Mouse (Mus musculus) urinary bladder, postnatal 25 days (tissue): Measurements from ENCODE around the gene Gprc5a.

Source experiments
- DNase-seq: peaks from one replicate; pipeline ENCODE4 v3.0.0; 2022; ENCODE audit warnings: low spot score

Gprc5a gene

DNA sequence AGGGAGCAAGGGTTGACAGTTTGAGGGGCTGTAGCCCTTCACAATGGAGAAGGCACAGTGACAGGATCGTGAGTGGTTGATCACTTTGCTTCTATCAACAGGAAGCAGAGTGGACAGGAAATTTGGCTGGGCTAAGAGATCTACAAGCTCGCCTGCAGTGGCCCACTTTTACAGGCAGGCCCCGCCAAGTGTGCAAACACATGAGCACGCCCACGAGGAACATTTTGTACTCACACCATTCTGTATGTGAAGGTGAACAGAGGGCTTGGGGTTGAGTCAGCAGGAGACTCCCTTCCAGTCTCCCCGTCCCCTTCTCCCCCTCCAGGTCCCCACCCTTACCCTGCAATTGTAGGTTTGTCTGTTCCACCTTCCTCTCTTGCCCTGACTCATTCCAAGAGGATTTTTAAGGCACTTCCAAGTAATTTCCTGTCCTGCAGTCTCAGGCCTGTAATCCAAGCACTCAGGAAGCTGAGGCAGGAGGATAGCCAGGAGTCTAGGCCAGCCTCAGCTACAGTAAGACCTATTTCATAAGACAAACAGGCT is 9.0 kb downstream of the Gprc5a start:
- no peak for DNase-seq

DNA sequence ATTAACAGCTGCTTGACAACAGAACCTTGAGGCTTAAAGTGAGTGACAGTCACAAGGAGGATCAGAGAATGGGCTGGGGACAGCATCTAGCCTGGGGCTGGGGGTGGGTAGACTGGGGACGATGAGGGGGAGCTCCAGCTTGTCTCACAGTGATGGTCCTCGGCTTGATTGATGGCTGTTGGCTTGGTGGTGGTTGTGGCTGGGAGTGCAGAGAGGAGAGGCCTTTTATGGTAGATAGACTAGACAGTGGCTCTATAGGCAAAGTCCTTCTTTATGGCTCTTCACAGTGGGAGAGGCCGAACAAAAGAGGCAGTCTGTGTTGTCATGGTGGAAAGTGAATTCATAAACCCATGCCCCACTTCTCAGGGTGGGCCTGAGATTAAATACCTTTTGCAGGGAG is 10.8 kb downstream of the Gprc5a start:
- no peak for DNase-seq

DNA sequence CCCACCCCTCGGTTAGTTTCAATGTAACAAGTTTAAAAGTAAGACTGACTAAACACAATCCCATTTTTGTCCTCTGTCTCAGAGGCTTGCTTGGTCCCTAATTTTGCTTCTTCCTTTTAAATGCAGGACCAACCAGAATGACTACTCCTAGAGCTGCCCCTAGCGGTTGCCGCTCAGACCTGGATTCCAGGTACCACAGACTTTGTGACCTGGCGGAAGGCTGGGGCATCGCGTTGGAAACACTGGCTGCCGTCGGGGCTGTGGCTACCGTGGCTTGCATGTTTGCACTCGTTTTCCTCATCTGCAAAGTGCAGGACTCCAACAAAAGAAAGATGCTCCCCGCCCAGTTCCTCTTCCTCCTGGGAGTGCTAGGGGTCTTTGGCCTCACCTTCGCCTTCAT is 13.0 kb downstream of the Gprc5a start:
- no peak for DNase-seq

DNA sequence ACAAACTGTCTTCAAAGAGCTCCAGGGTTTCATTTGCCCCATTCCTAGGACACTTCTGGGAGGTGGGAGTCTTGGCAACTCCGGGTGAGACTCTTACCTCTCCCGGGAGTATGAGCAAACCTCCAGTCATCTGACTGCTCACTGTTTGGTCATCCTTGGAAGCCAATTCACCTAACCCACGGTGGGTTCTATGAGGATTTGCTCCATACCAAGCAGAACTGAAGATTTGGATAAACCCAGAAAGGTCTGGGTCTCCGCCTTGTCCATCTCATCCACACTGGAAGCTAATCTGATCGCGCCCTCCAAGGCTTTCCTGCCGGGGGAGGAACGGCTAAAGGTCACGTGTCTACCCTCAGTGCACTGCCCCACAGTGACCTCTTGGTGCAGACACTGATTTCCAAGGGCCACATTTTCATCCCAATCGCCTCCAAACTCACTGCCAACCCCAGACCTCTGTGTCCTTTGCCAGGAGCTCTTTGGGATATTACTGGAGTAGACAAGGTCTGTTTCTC is 18.6 kb downstream of the Gprc5a start:
- no peak for DNase-seq

DNA sequence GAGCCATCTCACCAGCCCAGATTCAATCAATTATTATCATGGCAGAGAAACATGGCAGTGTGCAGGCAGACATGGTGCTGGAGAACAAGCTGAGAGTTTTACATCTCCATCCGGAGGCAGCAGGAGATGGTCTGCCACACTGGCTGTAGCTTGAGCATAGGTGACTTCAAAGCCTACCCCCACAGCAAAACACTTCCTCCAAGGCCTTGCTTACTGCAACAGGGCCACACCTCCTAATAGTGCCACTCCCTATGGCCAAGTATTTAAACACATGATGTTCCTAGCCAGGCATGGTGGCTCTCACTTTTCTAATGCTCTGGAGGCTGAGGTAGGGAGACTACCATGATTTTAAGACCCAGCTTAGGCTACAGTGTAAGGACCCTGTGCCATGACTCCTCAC is 20.3 kb downstream of the Gprc5a start:
- no peak for DNase-seq

DNA sequence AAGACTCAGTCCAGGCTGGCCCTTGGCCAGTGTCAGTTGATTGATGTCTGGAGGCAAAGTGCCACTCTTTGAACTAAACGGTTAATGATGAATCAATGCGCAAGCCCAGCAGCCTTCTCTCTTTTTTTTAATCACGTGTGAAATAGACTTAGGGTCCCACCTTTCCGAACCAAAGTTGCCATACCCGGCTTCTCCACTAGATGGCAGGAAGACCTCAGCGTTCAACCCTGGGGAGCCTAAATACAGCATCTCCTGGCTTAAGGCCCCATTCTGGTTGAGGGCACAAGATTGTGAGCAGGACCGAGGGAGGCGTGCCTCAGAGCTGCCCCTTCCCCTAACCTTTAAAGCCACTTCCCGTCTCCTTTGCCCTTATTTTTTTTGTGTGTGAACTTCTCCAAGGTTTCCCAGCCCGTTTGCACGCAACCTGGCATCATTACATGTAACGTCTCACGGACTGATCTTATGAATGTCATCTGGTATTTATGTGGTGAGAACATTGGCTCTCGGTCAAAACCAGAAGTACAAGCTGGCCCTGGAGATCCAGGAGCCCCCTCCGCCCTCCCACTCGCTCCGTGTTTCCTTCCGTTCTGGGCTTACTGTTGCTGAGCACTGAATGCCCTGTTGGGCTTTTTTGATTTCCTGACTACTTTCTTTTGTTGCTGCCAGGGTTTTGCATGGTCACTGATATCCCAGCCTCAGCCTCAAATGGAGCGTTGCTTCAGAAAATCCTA is 22.4 kb downstream of the Gprc5a start:
- DNase-seq, result peak; percentile 79

DNA sequence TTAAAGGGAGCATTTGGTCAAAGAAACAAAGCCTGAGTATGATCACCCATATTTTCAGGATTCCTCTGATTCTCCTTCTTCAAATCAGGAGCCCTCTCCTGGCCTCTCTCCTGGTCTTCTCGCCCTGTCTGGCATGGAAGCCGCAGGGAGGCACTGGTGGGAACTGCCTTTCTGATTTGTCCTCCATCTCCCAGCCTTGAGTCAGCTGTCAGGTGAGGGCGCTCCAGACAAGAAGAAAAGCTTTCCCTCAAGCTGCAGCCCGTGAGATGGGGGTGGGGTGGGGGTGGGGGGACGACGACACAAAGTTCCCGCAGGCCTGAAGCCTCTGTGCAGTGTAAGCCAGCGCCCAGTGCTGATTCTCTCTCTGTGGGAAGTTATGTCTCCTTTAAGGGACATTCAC is 24.3 kb downstream of the Gprc5a start:
- no peak for DNase-seq

DNA sequence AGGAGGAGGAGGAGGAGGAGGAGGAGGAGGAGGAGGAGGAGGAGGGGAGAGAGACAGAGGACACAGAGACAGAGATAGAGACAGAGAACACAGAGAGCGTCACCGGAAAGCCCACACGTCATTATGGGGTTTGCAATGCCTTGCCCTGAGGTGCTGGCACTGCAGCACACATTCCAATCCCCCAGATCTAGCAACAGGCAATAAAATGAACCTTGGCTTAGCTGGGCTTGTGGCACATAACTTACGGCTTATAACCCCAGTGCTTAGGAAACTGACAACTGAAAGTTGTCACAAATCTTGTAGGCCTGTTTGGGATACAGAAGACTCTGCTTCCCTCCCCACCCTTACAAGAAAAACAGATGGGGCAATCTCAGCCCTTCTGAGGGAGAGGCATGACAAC is 25.2 kb downstream of the Gprc5a start:
- DNase-seq, result no peak

DNA sequence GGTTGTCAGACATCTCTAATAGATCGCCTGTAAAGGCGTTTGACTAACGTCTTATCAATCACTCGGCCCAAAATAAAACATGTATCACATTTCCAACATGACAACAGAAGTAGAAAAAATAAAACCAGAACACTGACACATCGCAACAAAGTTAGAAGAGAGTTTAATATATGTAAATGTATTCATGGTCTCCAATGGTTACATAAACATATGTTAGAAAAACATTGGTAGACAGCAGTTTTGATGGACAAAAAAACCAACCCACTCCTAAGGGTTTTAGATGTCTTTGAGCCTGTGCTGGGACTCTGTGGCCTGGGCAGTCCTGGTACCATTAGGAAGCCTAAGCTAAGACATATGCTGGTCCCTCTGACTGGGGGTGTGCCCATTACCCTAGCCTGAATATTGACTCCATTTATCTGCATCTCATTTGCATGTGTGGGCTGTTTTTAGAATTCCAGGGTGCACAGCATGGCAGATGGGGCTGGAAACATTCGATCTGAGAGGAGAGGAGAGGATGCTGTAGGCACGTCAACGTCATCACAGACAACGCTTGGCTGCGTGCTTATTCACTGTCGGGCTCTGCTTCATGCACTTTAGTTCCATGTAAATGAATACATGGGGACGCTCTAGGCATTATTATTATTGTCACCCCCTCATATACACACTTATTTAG is 27.5 kb downstream of the Gprc5a start:
- DNase-seq, result no peak

DNA sequence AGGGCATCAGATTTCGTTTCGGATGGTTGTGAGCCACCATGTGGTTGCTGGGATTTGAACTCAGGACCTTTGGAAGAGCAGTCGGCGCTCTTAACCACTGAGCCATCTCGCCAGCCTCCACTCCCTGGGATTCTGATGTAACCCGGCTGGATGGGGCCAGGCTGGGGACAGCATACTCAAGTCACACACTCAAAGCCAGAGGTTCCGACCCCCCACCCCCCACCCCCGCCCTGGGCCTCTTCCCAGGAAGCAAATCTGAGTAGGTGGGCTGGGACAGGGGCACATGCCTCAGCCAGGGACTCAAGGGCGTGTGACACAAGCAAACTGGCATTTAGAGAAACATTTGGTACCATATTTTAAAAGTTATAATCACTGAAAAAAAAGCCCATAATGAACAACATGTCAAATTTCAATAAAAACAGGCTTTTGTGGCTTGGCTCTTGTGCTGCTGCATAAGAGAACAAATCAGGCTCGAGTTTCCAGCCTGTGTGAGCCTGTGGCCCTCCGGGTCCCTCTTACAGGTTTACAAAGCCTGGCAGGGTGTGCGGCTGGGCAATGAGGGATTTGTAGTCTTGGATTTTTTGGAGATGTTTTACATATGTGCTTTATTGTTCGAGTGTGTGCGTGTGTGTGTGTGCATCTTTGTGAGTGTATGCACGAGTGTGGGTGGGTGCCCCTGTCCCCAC is 35.5 kb downstream of the Gprc5a start:
- no peak for DNase-seq

DNA sequence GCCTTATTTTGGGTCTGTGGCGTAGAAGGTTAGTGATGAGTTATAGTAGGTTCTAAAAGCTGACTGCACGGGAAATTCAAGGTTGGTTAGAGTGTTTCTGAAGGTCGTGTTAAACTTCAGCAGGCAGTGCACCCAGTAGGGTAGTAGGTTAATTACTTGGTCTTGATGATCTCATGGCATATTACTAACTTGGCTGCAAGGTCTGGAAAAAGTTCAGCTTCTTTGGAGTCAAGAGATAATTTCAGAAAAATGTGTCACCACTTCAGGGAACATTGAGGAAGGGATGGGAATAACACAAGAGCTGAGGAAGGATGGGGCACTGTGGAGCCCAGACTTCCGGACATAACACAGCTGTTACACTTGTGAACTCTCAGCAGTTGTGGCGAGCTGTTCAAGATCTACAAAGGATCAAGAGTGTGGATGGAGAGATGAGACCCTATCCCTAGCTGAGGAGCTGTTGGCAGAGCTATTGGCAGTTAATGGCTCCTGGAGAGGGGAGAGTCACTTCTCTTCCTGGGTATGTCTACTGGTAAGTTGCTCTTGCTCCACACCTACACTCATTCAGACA is 37.4 kb downstream of the Gprc5a start:
- DNase-seq, result no peak

DNA sequence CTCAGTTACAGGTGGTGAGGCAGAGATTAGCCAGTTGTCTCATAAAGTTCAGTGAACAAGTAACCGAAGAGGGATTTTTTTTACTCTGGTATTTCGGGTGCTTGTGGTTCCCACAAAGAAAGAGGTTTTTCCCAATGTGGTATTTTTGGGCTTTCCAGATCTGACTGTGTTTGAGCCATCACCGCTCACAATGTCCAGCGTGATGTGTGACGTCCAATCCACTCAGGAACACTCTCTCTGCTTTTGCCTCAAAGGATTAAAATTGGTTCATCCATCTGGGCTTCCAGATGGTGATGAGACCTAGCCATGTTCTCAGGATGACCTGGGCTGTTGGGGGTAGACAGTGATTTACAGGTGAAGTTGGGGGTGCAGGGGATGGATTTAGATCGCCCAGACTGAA is 41.6 kb downstream of the Gprc5a start:
- no peak for DNase-seq

DNA sequence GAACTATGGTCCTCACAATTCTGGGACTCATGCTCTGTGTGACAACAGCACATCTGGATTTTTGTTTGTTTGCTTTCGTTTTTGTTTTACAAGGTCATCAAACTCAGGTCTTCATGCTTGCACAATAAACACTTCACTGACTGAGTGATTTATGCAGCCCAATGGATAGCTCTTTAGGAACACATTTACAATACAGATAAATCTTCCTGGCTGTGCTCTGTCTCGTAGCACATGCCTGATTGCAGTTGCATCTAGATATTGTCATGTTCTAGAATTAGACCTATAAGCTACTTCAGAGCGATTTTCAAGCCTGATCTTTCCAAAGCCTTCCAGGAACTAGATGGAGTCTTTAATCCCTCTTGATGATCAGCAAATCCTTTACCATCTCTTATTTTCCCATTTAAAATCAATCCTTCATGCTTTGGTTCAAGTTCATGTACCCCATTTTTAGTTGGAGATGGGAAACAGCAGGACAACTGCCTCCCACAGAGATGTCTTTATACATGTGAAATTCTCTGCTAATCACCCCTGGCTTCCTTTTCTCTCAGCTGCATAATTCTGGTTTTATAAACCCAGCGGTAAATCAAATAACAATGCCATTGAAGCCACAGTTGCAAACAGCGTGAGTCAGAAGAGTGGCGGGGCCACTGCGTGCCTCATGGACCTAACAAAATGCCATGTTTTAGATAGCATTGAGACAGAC is 47.1 kb downstream of the Gprc5a start:
- DNase-seq, result no peak

DNA sequence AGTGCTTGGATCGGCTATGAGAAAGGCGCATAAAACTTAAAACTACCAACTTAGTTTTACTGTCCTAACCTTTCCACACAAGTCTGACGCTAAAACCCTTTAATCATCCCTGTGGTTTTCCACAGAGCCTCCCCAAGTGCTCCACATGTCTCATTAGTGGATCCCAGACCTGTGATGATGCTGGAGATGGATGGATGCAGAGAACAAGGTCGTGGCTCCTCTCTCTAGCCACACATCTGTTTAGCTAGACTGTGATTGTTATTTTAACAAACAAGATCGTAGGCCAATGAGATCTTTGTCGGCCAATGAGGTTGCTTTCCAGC is 47.6 kb downstream of the Gprc5a start:
- no peak for DNase-seq

DNA sequence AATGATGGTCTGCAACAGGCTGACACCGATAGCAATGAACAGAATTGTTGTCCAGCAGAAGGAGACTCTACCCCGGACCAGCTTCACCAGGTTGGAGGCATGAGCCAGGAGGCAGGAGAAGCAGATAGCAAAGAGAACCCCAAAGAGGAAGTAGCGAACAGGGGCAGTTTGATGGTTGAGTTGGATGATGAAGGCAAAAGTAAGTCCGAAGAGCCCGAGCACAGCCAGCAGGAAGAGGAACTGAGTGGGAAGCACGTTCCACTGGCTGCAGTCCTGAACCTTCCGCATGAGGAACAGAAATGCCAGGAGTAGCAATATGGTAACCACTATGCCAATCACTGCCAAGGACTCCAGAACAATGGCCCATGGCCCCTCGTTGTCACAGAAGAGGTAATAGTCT is 51.0 kb downstream of the Gprc5a start:
- no peak for DNase-seq

DNA sequence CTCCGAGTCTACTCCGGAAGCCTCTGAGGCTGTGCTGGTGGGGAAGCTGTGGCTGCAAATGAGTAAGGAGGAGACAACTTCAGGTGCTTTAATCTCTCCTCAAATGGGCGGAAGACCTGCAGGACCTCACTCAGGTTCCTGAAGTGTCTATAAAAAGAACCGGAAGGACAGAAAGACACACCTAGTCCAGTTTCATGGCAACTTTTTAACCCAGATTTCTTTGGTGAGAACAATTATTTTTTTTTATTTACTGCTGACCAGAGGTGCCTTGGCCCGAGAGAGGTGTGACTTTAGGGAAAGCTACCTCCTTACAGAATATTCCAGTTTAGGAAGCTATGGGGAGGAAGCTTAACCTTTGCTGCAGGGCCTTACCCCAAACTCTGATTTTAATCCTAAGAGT is 52.7 kb downstream of the Gprc5a start, which contains the start of gene Gprc5d:
TSS of gene Gprc5d (minus strand) at position 101 of the 400 bp plus-strand sequence.
- no peak for DNase-seq

DNA sequence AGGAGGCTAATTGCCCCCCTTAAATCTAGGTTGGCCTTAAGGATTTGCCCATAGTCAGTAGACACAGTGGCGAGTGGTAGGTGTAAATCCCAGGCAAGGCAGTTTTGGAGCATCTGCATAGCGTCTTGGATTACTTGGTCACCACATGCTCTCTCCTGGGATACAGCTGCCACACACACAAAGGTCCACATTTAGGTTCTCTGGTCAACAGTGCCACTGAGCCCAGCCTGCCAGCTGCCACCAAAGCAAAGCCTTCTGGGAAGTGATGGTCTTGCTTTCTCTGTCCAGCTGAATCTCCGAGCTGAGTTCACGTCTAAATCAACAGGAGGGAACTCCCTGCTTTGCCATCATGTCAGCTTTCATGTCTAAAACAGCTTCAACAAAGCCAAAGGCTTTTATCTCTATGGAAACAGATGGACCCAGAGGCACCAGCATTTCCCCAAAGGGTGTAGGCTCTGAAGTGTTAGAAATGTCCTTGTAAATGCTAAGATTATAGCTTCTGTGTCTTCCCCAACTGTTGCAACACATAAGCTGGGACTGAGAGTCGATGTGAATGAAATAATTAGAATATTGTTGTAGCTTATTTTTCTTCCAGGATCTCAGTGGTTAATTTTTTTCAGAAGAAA is 59.4 kb downstream of the Gprc5a start:
- DNase-seq, result no peak

DNA sequence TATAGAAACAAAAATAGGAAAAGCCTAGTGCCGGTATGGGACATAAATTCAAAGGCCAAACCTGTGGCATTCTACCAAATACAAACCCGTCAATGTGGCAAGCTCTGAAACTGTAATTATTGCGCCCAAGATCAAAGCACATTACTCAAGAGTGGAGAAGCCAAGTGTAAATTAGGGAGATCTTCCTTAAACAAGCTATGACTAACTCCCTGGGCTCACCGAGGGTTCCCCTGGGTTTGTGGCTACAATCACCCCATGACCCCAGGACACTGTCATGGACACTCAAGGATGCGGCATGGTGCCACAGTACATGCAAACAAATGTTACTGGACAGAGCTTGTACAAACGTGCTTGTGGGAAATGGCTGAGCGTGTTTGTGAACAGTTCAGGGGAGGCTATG is 67.6 kb downstream of the Gprc5a start:
- no peak for DNase-seq

DNA sequence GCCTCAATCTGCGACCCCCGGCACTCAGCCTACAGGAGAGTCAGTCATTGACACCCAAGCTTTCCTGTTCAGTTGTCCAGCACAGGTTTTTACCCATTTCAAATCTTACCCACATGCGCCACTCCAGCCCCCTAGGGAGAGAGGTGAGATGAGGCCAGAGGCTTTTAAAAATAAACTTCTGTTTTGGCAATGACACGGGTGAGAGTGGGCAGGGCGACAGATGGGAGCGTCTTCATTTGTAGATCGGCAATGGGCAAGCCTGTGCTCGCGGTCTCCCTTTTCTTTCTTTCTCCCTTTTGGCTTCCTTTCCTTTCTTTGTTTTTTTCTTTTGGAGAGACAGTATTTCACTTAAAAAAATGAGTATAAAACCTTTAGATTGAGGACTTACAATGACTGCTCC is 68.0 kb downstream of the Gprc5a start:
- DNase-seq, result no peak
